8 mouse cellular contexts compared by ENCODE assay signal in genomic region chr15:100822370-100822769, GRCm38 (mm10). TPM values are rescaled to one million over a fixed set of nuclear protein-coding genes. Genes with fewer than 3 reads are reported as not detected.
A peak's percentile ranks its signal among the peaks of the same experiment; 100 is the strongest.
DNase-seq lines count a peak whose midpoint lies in the region; ATAC-seq and TF ChIP-seq lines count a peak whose summit lies in the region.
"Not testable (repeated sequence)": the region's sequence is repeated elsewhere in the genome, so short reads cannot be mapped to it uniquely, and the experiment has no call there.
"Had no signal": no experiment of that assay in that cellular context is flagged by ENCODE, and none has a peak within 500 bp of the region (broad histone marks: within the 10 kb centered on the region; RNA-seq: fewer than 3 reads in every experiment).

No protein-coding gene starts in this region.

- peak; percentile 40; the same call in 1 of the 2 replicates for ATAC-seq in erythroblast, adult 5-6 weeks (replicated peaks; ENCODE audit: low FRiP score, poor library complexity, severe bottlenecking)
- peak; percentile 60 for ATAC-seq in megakaryocyte progenitor cell, adult 5-6 weeks (replicated peaks; ENCODE audit: poor library complexity)
- 0 out of 2 replicates have a peak, but pooled peaks have one; percentile 18 for ATAC-seq in stomach, embryonic 14.5 days (ENCODE audit: insufficient number of reproducible peaks, insufficient read depth, low FRiP score, low read depth)

- H3K27ac ChIP-seq in gastrocnemius, adult 2 months; stomach, embryonic 14.5 days (ENCODE audit: low read length): not testable (repeated sequence)

- H3K27me3 ChIP-seq in stomach, embryonic 14.5 days (ENCODE audit: control insufficient read depth, insufficient read depth, low read length), result not testable (repeated sequence)

- H3K4me1 ChIP-seq in stomach, embryonic 14.5 days (ENCODE audit: control insufficient read depth, insufficient read depth, low read length), result not testable (repeated sequence)

- H3K4me2 ChIP-seq in stomach, embryonic 14.5 days (replicated peaks; ENCODE audit: low read depth, low read length), result not testable (repeated sequence)

- H3K9ac ChIP-seq in stomach, embryonic 14.5 days (replicated peaks; ENCODE audit: low read depth, low read length), result not testable (repeated sequence)

- H3K4me3 ChIP-seq in gastrocnemius, adult 2 months; stomach, embryonic 14.5 days (ENCODE audit: low read depth, low read length): not testable (repeated sequence)

- not testable (repeated sequence) for H3K9me3 ChIP-seq in stomach, embryonic 14.5 days (ENCODE audit: control insufficient read depth, low read depth, low read length)

- not testable (repeated sequence) for TF ChIP-seq CTCF in gastrocnemius, adult 2 months (IDR thresholded peaks at IDR 0.05)

- not testable (repeated sequence) for H3K36me3 ChIP-seq in stomach, embryonic 14.5 days (ENCODE audit: control insufficient read depth, insufficient read depth, low read length)

- 78% methylated on average over 4 of the region's 4 CpGs for WGBS in stomach, embryonic 14.5 days

- peak; percentile 39 for DNase-seq in gastrocnemius, adult 2 months
- DNase-seq in left cerebral cortex, postnatal 4 days, result peak; percentile 12
- peak; percentile 13 to 19 for DNase-seq in urinary bladder, postnatal 36 days (ENCODE audit: low spot score in 2 of 2)

- intact Hi-C loops in gastrocnemius, adult 2 months (cut with DNase I); left cerebral cortex, postnatal 4 days (cut with DNase I): not testable (repeated sequence)

RNA-seq across cellular contexts. Expression of gene Scn8a, which starts 47.3 kb away (rescaled TPM):
- total RNA-seq in erythroblast, adult 5-6 weeks (2015; ENCODE audit: low replicate concordance), result not detected in 2 replicates
- not detected in 2 replicates for total RNA-seq in erythroblast, adult 5-6 weeks (2017; ENCODE audit: low replicate concordance)
- under 1 TPM; 0.03 to 0.14 TPM for total RNA-seq in gastrocnemius, adult 2 months (2021)
- total RNA-seq in left cerebral cortex, postnatal 4 days (2021), result 100 to 1,000 TPM; 106 to 113 TPM
- total RNA-seq in megakaryocyte progenitor cell, adult 5-6 weeks (2015), result not detected in 2 replicates
- not detected in 2 replicates for total RNA-seq in megakaryocyte progenitor cell, adult 5-6 weeks (2017)
- polyA plus RNA-seq in stomach, embryonic 14.5 days (2014; fragmentation: Nextera tagmentation; extraction: Ambion mirVana), result 3.6 and 5.7 TPM in 2 replicates
- polyA plus RNA-seq: C2C12; erythroblast, embryonic 14.5 days had no signal

Comparison
In these comparisons a context has a peak if more than half of its experiments do, and no peak if none do; other contexts are left out.
1. RNA of gene Scn8a, which starts 47.3 kb away (total RNA-seq): 106 to 113 TPM in left cerebral cortex, postnatal 4 days; 0.03 to 0.14 TPM in gastrocnemius, adult 2 months, not detected in erythroblast, adult 5-6 weeks and not detected in megakaryocyte progenitor cell, adult 5-6 weeks; every median in the first group is over 10 times any median in the second.
2. Peak in every context shown above with its lines, with median percentiles within 50 percentile points of each other: ATAC-seq and DNase-seq.